Mouse (Mus musculus) heart, postnatal 0 days (tissue): Measurements from ENCODE around the gene Dnajc6. TPM values are rescaled to one million over a fixed set of nuclear protein-coding genes. Genes with fewer than 3 reads are reported as not detected.

Experiments used
- ATAC-seq: fragments of 200-750 bp; cut with Nextera tagmentation; 2 replicates; pipeline ENCODE4 v1.8.0; 2017; ENCODE audit warnings: low read depth, moderate number of reproducible peaks, moderate library complexity; ENCODE audit not compliant: insufficient read depth
- DNase-seq: peaks from one replicate; pipeline ENCODE4 v3.0.0-alpha.2; 2016; ENCODE audit warnings: low spot score
- H3K27ac ChIP-seq: fragments of 300-500 bp; sonication (generic); 2 replicates; pipeline ENCODE4 v1.5.1; 2014; ENCODE audit warnings: low read depth, mild to moderate bottlenecking
- H3K27me3 ChIP-seq: fragments of 300-500 bp; sonication (generic); 2 replicates; pipeline ENCODE4 v1.6.1; 2014; ENCODE audit warnings: low read length, mixed read lengths; ENCODE audit not compliant: control insufficient read depth, insufficient read depth
- H3K36me3 ChIP-seq: fragments of 300-500 bp; sonication (generic); replicated peaks from 2 replicates; pipeline ENCODE4 v1.6.1; 2014; ENCODE audit warnings: low read length, mixed read lengths; ENCODE audit not compliant: control insufficient read depth, insufficient read depth
- H3K4me1 ChIP-seq: fragments of 300-500 bp; sonication (generic); 2 replicates; pipeline ENCODE4 v1.6.1; 2014; ENCODE audit warnings: antibody characterized with exemption; ENCODE audit not compliant: control insufficient read depth, insufficient read depth
- H3K4me2 ChIP-seq: fragments of 300-500 bp; sonication (generic); 2 replicates; pipeline ENCODE4 v1.6.1; 2014; ENCODE audit warnings: low read depth, mild to moderate bottlenecking, low read length, moderate library complexity
- H3K4me3 ChIP-seq: fragments of 300-500 bp; sonication (generic); 2 replicates; pipeline ENCODE4 v1.5.1; 2014; ENCODE audit warnings: low read depth, low read length
- H3K9ac ChIP-seq: fragments of 300-500 bp; sonication (generic); replicated peaks from 2 replicates; pipeline ENCODE4 v1.6.1; 2014; ENCODE audit warnings: low read depth, low read length, mixed read lengths
- H3K9me3 ChIP-seq: fragments of 300-500 bp; sonication (generic); replicated peaks from 2 replicates; pipeline ENCODE4 v1.6.1; 2016; ENCODE audit warnings: low read length; ENCODE audit not compliant: control insufficient read depth
- CTCF ChIP-seq: IDR thresholded peaks from 2 replicates; pipeline ENCODE4 v1.5.1; 2016; ENCODE audit warnings: antibody characterized with exemption, control low read depth, low read depth
- EP300 ChIP-seq: IDR thresholded peaks from 2 replicates; pipeline ENCODE4 v1.6.1; 2016; ENCODE audit warnings: antibody characterized with exemption, low read depth
- WGBS: fragments of 180-500 bp; shearing (Covaris S2); extraction: QIAGEN DNeasy Blood & Tissue Kit; methylation state at CpG from one replicate; pipeline ENCODE4 v1.1.7; 2014; 5-methylcytosine and 5-hydroxymethylcytosine counted together
- polyA plus RNA-seq: library from polyadenylated mRNA; unstranded; fragments of >200 nt; fragmentation: Nextera tagmentation; extraction: Ambion mirVana; gene quantifications from 2 replicates; pipeline ENCODE4 v1.2.1, GENCODE M21; 2015
- total RNA-seq: library from RNA; depleted of rRNA; stranded (reverse); fragments of >200 nt; gene quantifications from 2 replicates; pipeline ENCODE4 v1.2.3, GENCODE M21; 2014; ENCODE audit warnings: low replicate concordance

The Dnajc6 gene
- total and polyA plus RNA-seq, 2 experiments from 2014 or later: 0.08 to 1.2 TPM

DNA sequence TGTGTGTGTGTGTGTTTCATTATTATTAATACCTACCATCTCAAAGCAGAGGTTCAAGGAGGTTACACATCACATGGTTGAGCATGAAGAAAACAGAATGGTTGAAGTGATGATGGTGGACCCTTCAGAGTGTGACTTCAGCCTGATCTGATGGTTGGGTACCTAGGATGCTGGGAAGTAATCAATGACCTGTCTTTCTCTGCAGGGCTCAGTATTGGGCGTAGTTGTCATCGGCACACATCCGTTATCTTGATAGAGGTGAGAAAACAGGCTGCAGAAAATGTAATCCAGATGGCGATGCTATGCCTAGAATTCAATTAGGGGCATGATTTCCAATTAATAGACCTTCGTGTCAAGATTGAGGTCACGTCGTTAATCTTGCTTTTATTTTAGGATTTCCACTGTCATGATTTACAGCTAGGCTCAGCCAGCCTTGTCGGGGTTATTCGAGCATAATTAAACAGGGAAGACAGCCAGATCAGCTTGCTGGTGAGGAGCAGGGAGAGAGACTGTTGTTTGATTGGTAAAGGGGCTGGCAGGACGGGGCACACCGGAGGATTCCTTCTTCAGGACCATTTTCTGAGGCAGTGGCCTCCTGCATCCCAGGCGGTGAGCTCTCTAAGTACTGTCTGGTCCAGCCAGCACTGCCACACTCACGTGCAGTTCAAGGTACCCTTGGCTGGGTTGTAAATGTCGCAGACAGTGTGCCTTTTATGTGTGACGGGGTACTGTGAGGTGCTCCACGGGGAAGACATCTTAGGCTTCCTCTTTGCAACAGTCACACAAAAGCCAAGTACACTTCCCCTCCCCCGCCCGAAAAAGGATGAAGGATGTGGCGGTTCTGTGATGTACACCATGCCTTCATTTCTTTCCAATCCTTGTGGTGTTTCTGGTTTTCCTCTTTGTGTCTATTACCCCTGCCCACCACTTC, 88.3 kb downstream of the Dnajc6 start:
- no peaks in the 10 kb centered on the region for H3K27me3 ChIP-seq
- H3K4me3 ChIP-seq: no peak overlapping the region
- no peaks in the 10 kb centered on the region for H3K36me3 ChIP-seq
- 69% methylated on average over 19 of the region's 19 CpGs for WGBS
- no peaks in the 10 kb centered on the region for H3K4me1 ChIP-seq
- no peak overlapping the region for H3K27ac ChIP-seq
- no peak overlapping the region for H3K4me2 ChIP-seq
- no peaks in the 10 kb centered on the region for H3K9me3 ChIP-seq
- DNase-seq: no peak
- no peak for ATAC-seq
- no peak for TF ChIP-seq CTCF
- TF ChIP-seq EP300: no peak
- H3K9ac ChIP-seq: no peak overlapping the region

DNA sequence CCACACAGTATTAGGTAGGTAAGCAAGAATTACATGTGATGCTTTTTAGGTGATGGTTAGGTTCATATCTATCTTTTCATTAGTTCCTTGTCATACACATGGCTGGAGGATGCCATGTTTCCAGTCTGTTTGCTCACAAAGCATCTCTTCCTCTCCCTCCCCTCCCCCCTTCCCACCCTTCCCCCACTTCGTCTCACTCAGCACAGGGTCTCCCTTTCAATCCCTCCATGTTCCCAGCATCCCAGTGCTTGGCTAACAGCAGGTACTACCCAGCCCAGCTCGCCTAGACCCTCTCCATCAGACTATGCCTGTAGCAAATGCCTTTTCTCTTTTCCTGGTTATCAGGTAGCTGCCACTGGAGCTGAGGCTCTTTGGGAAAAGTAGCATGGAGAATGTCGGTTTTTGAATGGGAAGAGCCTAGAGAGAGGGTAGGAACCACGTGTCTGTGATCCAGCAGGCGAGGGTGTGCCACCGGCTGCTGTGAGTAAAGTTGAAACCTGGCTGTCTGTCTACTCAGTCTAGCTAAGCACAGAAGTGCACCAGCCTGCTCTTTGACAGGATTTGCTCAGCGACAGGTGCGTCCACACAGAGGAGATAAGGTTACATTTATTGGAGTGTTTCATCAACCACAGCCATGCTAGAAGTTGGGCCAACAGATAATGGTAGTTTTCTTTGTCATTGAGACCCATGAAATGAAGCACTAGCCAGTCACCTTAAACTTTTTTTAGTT, 89.2 kb downstream of the Dnajc6 start:
- no peak for DNase-seq
- Histone ChIP-seq H3K9me3 (no peaks in the 10 kb centered on the region), H3K4me2 (no peak overlapping the region), H3K36me3 (no peaks in the 10 kb centered on the region), H3K4me1 (no peaks in the 10 kb centered on the region), H3K4me3 (no peak overlapping the region), H3K27ac (no peak overlapping the region), H3K27me3 (no peaks in the 10 kb centered on the region), H3K9ac (no peak overlapping the region)
- no peak for TF ChIP-seq EP300
- TF ChIP-seq CTCF: no peak
- ATAC-seq: no peak
- WGBS: 43% methylated on average over 8 of the region's 8 CpGs

DNA sequence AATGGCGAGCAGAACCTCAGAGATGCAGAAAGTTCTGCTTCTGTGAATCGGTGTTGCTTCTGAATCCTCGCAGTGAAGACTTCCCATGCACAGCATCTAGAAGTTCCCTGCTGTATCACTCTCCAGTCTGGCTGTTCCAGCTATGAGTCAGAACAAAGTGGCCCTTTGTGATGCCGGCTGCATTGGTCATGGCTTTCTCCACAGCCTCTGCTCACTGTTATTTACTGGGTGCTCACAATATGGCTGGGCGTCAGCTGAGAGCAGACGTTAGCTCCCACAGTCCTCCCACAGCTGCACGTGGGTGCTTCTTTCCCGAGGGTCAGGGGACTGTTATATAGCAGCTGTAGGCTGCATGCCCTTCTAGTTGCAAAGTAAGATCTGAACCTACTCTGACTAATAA, 92.5 kb downstream of the Dnajc6 start:
- no peak overlapping the region for H3K9ac ChIP-seq
- TF ChIP-seq CTCF (no peak), EP300 (no peak)
- no peak for DNase-seq
- no peak overlapping the region for H3K4me3 ChIP-seq
- no peaks in the 10 kb centered on the region for H3K36me3 ChIP-seq
- H3K4me2 ChIP-seq: no peak overlapping the region
- no peak overlapping the region for H3K27ac ChIP-seq
- 59% methylated on average over 8 of the region's 8 CpGs for WGBS
- no peaks in the 10 kb centered on the region for H3K27me3 ChIP-seq
- no peaks in the 10 kb centered on the region for H3K4me1 ChIP-seq
- no peaks in the 10 kb centered on the region for H3K9me3 ChIP-seq
- no peak for ATAC-seq

DNA sequence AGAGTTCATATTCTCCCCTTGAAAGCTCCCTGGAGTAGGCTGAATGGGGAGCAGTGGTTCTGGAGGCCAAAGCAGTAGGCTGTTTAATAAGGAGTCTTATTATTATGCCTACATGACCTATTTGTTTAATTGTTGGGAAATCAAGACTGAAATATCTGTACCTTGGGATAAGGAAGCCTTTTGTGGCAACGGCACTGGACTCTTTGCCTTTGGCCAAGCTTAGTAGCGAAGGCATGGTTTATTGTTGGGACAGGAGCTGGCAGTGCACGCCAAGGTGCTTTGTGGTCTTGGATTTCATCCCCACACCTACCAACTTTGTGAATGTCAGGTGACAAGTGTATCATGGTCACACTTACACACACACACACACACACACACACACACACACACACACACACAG, 93.3 kb downstream of the Dnajc6 start:
- WGBS: 89% methylated on average over 3 of the region's 3 CpGs

DNA sequence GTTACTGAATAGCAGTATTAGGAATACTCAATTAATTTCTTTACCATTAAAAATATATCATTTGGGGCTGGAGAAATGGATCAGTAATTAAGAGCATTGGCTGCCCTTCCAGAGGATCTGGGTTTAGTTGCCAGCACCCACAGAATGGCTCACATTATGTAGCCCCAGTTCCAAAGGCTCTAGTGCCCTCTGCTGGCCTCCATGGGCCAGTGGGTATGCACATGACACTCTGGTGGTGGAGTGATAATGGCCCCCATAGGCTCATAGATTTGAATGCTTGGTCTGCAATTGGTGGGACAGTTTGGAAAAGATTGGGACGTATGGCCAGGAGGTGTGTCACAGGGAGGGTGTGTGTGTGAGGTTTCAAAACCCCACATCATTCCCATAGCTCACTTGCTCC, 95.0 kb downstream of the Dnajc6 start:
- 68% methylated on average over 1 of the region's 1 CpGs for WGBS
- Histone ChIP-seq H3K4me3 (no peak overlapping the region), H3K27ac (no peak overlapping the region), H3K9me3 (no peaks in the 10 kb centered on the region), H3K9ac (no peak overlapping the region), H3K4me1 (no peaks in the 10 kb centered on the region), H3K27me3 (no peaks in the 10 kb centered on the region), H3K4me2 (no peak overlapping the region), H3K36me3 (no peaks in the 10 kb centered on the region)
- ATAC-seq (no peak), DNase-seq (no peak)
- TF ChIP-seq CTCF: no peak
- no peak for TF ChIP-seq EP300

More for the DNA sequence above, 93.3 kb downstream of the Dnajc6 start:
- no peak for ATAC-seq
- Histone ChIP-seq H3K4me2 (no peak overlapping the region), H3K9ac (no peak overlapping the region), H3K27ac (no peak overlapping the region), H3K27me3 (no peaks in the 10 kb centered on the region), H3K4me1 (no peaks in the 10 kb centered on the region), H3K4me3 (no peak overlapping the region), H3K9me3 (no peaks in the 10 kb centered on the region), H3K36me3 (no peaks in the 10 kb centered on the region)
- DNase-seq: no peak
- TF ChIP-seq EP300 (no peak), CTCF (no peak)
